In the genomic region with DNA sequence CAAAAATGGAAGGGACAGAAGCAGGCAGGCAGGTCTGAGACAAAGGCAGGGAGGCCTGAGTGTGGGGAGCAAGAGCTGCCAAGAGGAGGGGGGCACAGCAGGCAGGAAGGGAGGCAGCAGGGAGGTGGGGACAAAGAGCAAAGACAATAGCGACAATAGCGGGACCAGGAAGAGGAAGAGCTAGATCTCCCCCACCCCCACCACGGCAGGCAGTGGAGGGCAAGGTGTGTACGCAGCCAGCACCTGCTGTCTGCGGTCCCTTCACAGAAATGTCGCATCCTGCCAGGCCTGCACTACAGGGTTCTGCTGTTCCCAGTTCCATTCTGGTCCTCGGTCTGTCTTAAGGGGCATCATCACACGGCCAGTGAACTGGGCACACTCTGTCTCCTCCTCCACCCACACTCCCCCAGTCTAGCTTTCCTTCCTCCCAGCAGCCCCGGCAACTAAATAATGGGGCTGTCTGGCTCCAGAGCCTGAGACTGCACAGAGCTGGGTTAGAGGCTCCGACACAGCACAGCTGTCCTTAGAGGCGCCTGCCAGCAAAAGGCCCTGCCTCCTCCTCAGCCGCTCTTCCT, we compare ENCODE assay signal across 9 mouse cellular contexts. TPM values are rescaled to one million over a fixed set of nuclear protein-coding genes. Genes with fewer than 3 reads are reported as not detected.
DNase-seq lines count a peak whose midpoint lies in the region; ATAC-seq and TF ChIP-seq lines count a peak whose summit lies in the region.
"Had no signal": no experiment of that assay in that cellular context is flagged by ENCODE, and none has a peak within 500 bp of the region (broad histone marks: within the 10 kb centered on the region; RNA-seq: fewer than 3 reads in every experiment).

No protein-coding gene starts in this region.

- peak; percentile 57 for ATAC-seq in hindbrain, embryonic 11.5 days (ENCODE audit: low FRiP score)

- TF ChIP-seq POLR2A in small intestine, adult 2 months (IDR thresholded peaks at IDR 0.05; ENCODE audit: low read depth, low read length): no peak

- peak overlapping the region; percentile 20 for H3K4me2 ChIP-seq in hindbrain, embryonic 11.5 days (replicated peaks; ENCODE audit: low read depth, low read length)

- H3K9me3 ChIP-seq in E14TG2a.4 (ENCODE audit: low read length): no peaks in the 10 kb centered on the region
- H3K9me3 ChIP-seq in hindbrain, embryonic 11.5 days (ENCODE audit: control insufficient read depth, low read length): no peaks in the 10 kb centered on the region

- peaks cover 4% of the 10 kb centered on the region; the same call in 1 of the 2 replicates for H3K36me3 ChIP-seq in E14TG2a.4 (ENCODE audit: insufficient read depth, low read length)
- H3K36me3 ChIP-seq in hindbrain, embryonic 11.5 days (ENCODE audit: control insufficient read depth, insufficient read depth, low read length): no peaks in the 10 kb centered on the region
- H3K36me3 ChIP-seq in small intestine, adult 2 months (ENCODE audit: control insufficient read depth, insufficient read depth, low read length): no peaks in the 10 kb centered on the region

- DNase-seq in T-cell, adult 2 months (ENCODE audit: low spot score): peak; percentile 69
- peak; percentile 51 for DNase-seq in hindbrain, embryonic 11.5 days (ENCODE audit: low spot score)
- DNase-seq in lung, postnatal 14 days: peak; percentile 53
- DNase-seq in cerebellum, adult 8-10 months: no peak
- no peak for DNase-seq in right cerebral cortex, postnatal 14 days
- DNase-seq in right cerebral cortex, postnatal 36 days (ENCODE audit: low spot score in 2 of 2): no peak

- peak overlapping the region; percentile 69 for H3K9ac ChIP-seq in hindbrain, embryonic 11.5 days (ENCODE audit: low read depth, low read length)
- H3K9ac ChIP-seq: liver, embryonic 14.5 days had no signal

- TF ChIP-seq CTCF in E14TG2a.4 (conservative IDR thresholded peaks at IDR 0.05; ENCODE audit: low read length): no peak
- TF ChIP-seq CTCF in small intestine, adult 2 months (IDR thresholded peaks at IDR 0.05; ENCODE audit: extremely low read depth, insufficient read length, insufficient replicate concordance, low read depth, low read length): no peak

- peaks cover 11% of the 10 kb centered on the region for H3K27me3 ChIP-seq in E14TG2a.4 (ENCODE audit: insufficient read depth, low read length)
- 0 out of 2 replicates have a peak, but pooled peaks cover 9% of the 10 kb centered on the region for H3K27me3 ChIP-seq in hindbrain, embryonic 11.5 days (ENCODE audit: control insufficient read depth, insufficient read depth, low read length)
- no peaks in the 10 kb centered on the region; the same call in 1 of the 2 replicates for H3K27me3 ChIP-seq in small intestine, adult 2 months (ENCODE audit: control insufficient read depth, insufficient read depth, low read length)

- 13% methylated on average over 12 of the region's 12 CpGs for WGBS in hindbrain, embryonic 11.5 days
- WGBS in small intestine, adult 2 months: 8% methylated on average over 12 of the region's 12 CpGs

- H3K4me1 ChIP-seq in E14TG2a.4 (replicated peaks; ENCODE audit: low read depth, low read length): peaks cover 58% of the 10 kb centered on the region
- peaks cover 26% of the 10 kb centered on the region for H3K4me1 ChIP-seq in hindbrain, embryonic 11.5 days (replicated peaks; ENCODE audit: control insufficient read depth, insufficient read depth, low read length)
- H3K4me1 ChIP-seq in small intestine, adult 2 months (ENCODE audit: control insufficient read depth, insufficient read depth, insufficient read length, low read length): peaks cover 18% of the 10 kb centered on the region

- peak overlapping the region; percentile 43 for H3K4me3 ChIP-seq in E14TG2a.4 (replicated peaks; ENCODE audit: low read length)
- 0 out of 2 replicates have a peak overlapping the region, but pooled peaks have one; percentile 12 for H3K4me3 ChIP-seq in hindbrain, embryonic 11.5 days (ENCODE audit: low read depth, low read length)
- H3K4me3 ChIP-seq in small intestine, adult 2 months (ENCODE audit: low read depth, low read length): no peak overlapping the region

- H3K27ac ChIP-seq in hindbrain, embryonic 11.5 days (ENCODE audit: low read depth, low read length): peak overlapping the region; percentile 100
- peak overlapping the region; percentile 40; the same call in 1 of the 2 replicates for H3K27ac ChIP-seq in small intestine, adult 2 months (ENCODE audit: insufficient read depth, low read depth, low read length)
- H3K27ac ChIP-seq: liver, embryonic 14.5 days had no signal

RNA-seq across cellular contexts. Expression of a gene that starts 6.8 kb away (rescaled TPM):
- 11.9 and 12.3 TPM in 2 replicates for polyA plus RNA-seq in hindbrain, embryonic 11.5 days (2014; fragmentation: Nextera tagmentation; extraction: Ambion mirVana)
- 21.9 and 26.3 TPM in 2 replicates for polyA plus RNA-seq in small intestine, adult 2 months (2012; rRNA removed)

RNA-seq across cellular contexts. Expression of a gene that starts 20.0 kb away (rescaled TPM):
- polyA plus RNA-seq in hindbrain, embryonic 11.5 days (2014; fragmentation: Nextera tagmentation; extraction: Ambion mirVana): 4.5 and 5.2 TPM in 2 replicates
- polyA plus RNA-seq in small intestine, adult 2 months (2012; rRNA removed): 2.8 and 4.0 TPM in 2 replicates

RNA-seq across cellular contexts. Expression of a gene that starts 47.4 kb away (rescaled TPM):
- 0.12 and 0.28 TPM in 2 replicates for polyA plus RNA-seq in hindbrain, embryonic 11.5 days (2014; fragmentation: Nextera tagmentation; extraction: Ambion mirVana)
- 0.43 and 1.9 TPM in 2 replicates for polyA plus RNA-seq in small intestine, adult 2 months (2012; rRNA removed)

RNA-seq across cellular contexts. Expression of a gene that starts 48.9 kb away (rescaled TPM):
- polyA plus RNA-seq in hindbrain, embryonic 11.5 days (2014; fragmentation: Nextera tagmentation; extraction: Ambion mirVana): 29.7 and 31.7 TPM in 2 replicates
- 53.2 and 83.7 TPM in 2 replicates for polyA plus RNA-seq in small intestine, adult 2 months (2012; rRNA removed)

Comparison
In these comparisons a context has a peak if more than half of its experiments do, and no peak if none do; other contexts are left out.
1. DNase-seq: peak in T-cell, adult 2 months (single experiment), hindbrain, embryonic 11.5 days (single experiment) and lung, postnatal 14 days (single experiment); none in cerebellum, adult 8-10 months (single experiment), right cerebral cortex, postnatal 14 days (single experiment) and right cerebral cortex, postnatal 36 days (0 of 2).